Mouse (Mus musculus) retina, postnatal 7 days (tissue): Measurements from ENCODE around the gene Hspb3.
A peak's percentile ranks its signal among the peaks of the same experiment; 100 is the strongest.

ENCODE experiments used
- DNase-seq: peaks from one replicate; pipeline ENCODE4 v3.0.0-alpha.2; 2012; ENCODE audit warnings: low read depth, low spot score

Hspb3 gene

DNA sequence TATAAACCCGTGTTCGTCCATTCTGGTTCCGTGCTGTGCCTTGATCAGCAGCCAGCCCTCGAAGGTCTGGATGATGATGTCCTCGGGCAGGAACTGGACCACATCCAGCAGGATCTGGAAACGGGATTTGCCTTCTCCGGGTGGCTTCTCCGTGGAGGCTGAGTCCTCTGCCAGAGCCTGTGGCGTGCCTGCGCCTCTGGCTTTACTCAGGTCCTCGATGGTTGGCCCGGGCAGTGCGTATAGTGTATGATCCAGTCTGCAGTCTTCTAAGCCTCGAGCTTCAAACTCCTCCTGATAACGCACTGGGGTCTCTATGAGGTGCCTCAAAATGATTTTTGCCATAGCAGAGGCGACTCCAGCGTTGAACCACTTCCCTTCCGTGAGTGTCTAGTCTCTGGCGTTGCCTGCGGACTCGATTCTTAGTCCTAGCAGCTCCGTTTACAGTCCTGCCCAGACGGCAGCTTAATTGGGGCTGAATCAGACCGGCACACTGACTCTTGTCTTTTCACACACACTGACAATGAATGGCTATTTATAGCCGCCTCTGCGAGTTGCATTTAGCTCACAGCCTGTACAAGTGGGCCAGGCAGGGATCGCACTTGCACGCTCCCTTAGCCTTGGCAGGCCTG, at the start of gene Hspb3:
Gene Hspb3, minus strand, starts transcription at position 526 of the 629 bp plus-strand sequence.
- no peak for DNase-seq

GRCm38 (mm10) chr13:113713186-113713585, 49.7 kb upstream of the Hspb3 start:
- no peak for DNase-seq

- no peak for DNase-seq
These were observed 42.7 kb upstream of the Hspb3 start for GRCm38 (mm10) chr13:113706183-113706582.

DNA sequence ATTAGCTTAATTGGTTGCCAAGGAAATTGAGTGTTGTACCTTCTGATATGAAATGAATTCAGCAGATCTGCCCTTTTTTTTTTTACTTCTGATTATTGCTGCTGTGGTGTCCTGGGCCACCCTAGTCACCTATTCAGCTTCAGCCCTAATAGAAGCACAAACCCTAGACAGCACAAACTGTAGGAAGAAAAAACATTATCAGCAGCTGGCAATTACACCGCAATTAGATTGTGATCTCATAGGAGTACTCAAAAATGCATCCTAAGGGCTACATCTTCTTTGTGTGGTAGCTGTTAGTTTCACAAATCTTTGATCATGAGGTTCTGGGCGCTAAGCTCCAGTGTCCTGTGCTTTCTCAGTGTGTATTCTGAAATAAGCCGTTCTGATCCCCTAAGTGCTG, 37.7 kb upstream of the Hspb3 start:
- DNase-seq: no peak

DNA sequence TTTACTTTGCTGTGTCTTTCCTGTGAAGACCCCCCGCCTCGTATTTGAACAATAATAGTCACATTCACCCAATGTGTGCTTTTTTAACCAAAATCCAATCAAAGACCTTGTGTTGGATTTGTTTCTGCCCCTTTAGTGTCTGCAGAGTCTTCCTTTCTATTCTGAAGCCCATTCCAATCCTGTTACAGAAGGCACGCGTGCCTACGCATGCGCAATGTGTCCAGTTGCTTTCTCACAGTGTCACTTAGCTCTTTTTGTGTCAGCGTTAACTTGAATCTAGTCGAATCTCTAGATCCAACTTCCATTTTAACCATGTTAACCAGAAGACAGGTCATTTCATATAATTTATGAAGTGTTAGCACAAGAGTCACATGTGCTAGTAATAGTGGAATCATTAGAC, 36.5 kb upstream of the Hspb3 start:
- no peak for DNase-seq

GRCm38 (mm10) chr13:113699415-113699873, 36.0 kb upstream of the Hspb3 start:
- DNase-seq: peak; percentile 29

DNA sequence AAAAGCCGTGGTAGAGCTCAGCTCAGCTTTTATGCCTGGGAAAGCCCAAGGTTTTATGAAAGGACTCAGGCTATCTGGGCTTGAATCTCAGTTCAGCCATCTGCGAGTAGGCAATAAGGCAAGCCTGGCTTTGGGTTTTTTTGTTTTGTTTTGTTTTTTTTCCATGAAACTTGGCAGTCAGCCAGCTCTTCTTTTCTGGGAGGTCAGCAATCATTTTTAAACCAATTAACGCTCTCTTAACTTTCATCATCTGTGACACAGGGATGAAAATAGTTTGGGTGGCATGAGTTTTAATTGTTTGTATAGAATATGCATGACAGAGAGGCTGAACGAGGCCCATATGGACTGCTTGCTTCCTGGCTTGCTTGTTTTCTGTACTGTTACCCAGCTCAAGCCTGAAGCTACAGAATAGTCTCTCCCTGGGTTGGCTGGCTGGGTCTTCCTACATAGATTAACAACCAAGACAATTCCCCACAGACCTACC, 33.4 kb upstream of the Hspb3 start:
- no peak for DNase-seq

- DNase-seq: peak; percentile 25
These were observed 29.9 kb upstream of the Hspb3 start for GRCm38 (mm10) chr13:113693383-113693782.

GRCm38 (mm10) chr13:113691644-113692043, 28.2 kb upstream of the Hspb3 start:
- no peak for DNase-seq

- no peak for DNase-seq
These were observed 26.4 kb upstream of the Hspb3 start for GRCm38 (mm10) chr13:113689883-113690282.

DNA sequence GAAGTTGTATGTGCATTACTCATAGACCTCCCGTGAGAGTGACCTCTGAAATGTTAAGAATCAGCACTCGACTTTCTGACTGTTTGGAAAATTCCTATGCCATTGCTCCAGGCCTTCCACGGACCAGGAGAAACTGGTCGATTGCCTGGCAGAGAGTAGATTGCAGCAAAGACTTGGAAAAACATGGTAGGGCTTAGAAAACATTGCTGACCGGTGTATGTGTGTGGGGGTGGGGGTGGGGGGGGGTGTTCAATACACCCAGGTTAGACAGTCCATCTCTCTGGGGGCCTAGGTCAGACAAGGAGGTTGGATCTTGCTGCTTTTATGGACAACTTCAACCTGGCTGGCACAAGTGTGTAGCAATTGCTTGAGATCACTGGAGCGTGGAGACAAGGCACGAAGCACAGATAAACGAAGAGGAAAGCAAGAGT, 23.2 kb upstream of the Hspb3 start:
- DNase-seq: no peak

GRCm38 (mm10) chr13:113682821-113683220, 19.3 kb upstream of the Hspb3 start:
- no peak for DNase-seq

GRCm38 (mm10) chr13:113680646-113681045, 17.2 kb upstream of the Hspb3 start:
- no peak for DNase-seq

GRCm38 (mm10) chr13:113669459-113670077, 6.1 kb upstream of the Hspb3 start:
- peak; percentile 57 for DNase-seq

DNA sequence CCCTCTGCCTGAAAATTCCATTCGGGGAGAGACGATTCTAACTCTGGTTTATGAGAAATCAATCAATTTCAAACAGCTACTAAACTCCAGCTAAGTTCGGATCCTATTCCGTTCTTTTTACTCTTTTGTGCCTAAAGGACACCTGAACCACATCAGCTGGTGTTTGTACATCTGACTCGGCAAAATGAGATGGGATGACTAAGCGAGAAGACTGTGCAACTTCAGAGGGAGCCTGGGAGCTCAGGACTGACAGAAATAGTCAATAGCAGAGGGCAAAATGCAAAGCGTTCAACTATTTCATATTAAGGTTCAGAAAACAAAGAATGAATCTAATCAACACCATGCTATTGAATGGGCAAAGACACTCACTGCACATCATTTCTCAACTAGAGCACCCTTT, 407 bp upstream of the Hspb3 start:
- no peak for DNase-seq

GRCm38 (mm10) chr13:113661826-113662271, 1.6 kb downstream of the Hspb3 start:
- DNase-seq: no peak

DNA sequence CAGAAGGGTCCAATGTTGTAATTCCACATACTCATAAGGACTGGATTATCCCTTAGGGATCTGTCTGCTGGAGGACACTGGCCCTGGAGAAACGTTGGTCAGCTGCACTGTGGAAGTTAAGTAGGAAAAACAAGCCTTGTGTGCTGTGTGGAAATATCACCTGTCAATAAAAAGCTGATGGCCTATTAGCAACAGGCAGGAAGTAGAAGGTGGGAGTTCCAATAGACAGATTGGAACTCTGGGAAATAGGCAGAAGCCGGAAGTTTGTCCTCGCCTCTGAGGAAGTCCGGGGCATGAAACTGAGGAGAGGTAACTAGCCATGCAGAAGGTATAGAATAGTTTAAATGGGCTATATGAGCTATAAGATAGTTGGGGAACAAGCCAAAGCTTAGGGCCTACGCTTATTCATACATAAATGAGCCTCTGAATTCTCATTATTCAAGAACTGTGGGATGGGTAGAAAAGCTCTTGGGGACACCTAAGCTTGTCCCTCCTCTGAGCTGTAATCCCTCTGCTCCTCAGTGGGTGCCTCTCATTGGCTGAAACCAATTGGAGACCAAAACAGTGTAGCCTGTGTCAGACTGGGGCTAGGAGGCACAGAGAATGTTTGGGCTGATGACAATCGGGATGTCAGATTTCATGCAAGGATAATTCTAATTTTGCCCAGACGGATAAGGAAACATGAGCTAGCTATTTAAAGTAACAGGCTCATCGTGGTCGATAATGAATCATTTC, 2.7 kb downstream of the Hspb3 start:
- no peak for DNase-seq

GRCm38 (mm10) chr13:113657204-113657603, 6.3 kb downstream of the Hspb3 start:
- DNase-seq: no peak

- no peak for DNase-seq
These were observed 6.8 kb downstream of the Hspb3 start for GRCm38 (mm10) chr13:113656639-113657038.

DNA sequence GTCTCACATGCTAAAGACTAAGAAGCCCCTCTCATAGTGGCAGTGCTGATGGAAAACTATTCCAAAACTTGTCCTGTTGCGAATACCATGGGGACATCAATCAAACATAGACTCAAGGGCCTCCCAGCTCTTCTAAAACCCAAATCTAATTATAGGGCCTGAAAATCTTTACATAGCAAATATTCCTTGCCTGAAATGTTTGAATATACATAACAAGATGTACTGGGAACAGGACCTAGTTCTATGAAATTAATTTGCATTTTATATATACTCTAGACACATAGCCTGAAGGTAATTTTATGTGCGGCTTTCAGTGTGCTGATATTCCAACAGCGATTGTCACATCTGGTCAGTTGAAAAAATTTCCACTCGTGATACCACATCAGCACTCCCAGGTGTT, 8.0 kb downstream of the Hspb3 start:
- DNase-seq: no peak

GRCm38 (mm10) chr13:113640944-113641597, 22.4 kb downstream of the Hspb3 start:
- no peak for DNase-seq

DNA sequence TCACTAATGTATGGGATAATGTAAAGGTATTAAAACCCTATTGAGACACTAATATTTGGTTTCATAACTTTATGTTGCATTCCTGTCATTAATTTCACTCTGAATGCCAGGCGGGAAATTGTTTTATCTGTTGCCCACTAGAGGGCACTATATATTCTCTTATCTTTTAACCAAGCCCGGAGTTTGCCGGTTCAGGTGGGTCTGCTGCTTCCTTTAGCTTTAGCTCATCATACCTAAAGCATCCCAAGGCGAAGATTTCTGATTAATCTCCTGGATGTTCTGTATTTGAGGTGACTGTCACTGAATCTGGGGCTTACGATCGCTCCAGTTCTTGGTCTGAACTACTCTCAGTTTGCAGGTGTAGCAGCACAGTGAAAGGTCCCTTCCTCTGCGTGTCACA, 24.6 kb downstream of the Hspb3 start:
- no peak for DNase-seq
